Mouse (Mus musculus) megakaryocyte-erythroid progenitor cell, adult 5-6 weeks (primary cell): ENCODE data around the gene Lag3. TPM values are rescaled to one million over a fixed set of nuclear protein-coding genes. Genes with fewer than 3 reads are reported as not detected.
"Not testable (repeated sequence)": the region's sequence is repeated elsewhere in the genome, so short reads cannot be mapped to it uniquely, and the experiment has no call there.

Experiments used
- ATAC-seq: replicated peaks from 2 replicates; pipeline ENCODE4 v1.8.0; 2016; ENCODE audit warnings: mild to moderate bottlenecking, inconsistent platforms; ENCODE audit not compliant: severe bottlenecking, poor library complexity, low FRiP score, low TSS enrichment
- total RNA-seq, 2 experiments: library from RNA; stranded (forward) in 1 of 2; stranded (reverse) in 1 of 2; fragments of 200-1000, 215-1000 nt in 1 of 2; fragments of >200 nt in 1 of 2; fragmentation: Nextera tagmentation in 1 of 2; gene quantifications; 2 replicates each; pipeline ENCODE4 v1.2.3; 2014 to 2017

The Lag3 gene
- total RNA-seq, 2 experiments from 2014 or later = 0.09 TPM; not detected in 1

DNA sequence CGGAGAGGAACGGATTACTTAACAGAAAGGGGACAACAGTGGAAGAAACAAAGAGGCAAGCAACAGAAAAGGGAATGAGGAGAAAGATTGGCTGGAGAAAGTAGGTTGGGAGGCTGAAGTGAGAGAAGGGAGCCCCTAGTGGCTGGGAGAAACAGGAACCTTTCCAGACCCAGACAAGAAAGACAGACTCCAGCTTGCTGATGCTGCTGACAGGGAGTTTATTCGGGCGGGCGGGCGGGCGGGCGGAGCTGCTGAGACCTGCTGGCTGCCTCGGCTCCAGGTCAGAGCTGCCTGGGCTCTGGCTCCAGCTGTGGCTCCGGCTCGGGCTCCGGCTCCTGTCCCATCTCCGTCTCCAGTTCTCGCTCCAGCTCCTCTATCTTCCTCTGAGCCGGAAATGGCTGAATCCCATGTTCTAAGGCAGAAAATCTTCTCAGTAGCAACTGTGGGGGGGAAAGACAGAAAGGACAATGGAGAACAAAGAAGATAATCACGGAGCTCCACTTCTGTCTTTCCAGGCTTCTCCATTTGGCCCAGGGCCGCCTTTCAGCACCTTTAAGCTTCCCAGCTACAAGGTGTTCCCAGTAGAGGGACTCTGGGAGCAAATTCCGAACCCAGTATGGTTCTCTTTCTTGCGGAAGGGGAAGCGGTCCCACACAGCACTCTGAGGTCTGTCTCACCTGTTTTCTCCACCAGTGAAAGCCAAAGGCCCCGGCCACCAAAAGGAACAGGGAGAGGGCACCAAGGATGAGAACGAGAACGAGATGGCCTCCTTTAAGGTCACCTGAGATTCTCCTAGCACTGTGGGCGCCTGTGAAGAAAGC lies 7.1 kb downstream of the Lag3 start:
- peak; percentile 78 for ATAC-seq

DNA sequence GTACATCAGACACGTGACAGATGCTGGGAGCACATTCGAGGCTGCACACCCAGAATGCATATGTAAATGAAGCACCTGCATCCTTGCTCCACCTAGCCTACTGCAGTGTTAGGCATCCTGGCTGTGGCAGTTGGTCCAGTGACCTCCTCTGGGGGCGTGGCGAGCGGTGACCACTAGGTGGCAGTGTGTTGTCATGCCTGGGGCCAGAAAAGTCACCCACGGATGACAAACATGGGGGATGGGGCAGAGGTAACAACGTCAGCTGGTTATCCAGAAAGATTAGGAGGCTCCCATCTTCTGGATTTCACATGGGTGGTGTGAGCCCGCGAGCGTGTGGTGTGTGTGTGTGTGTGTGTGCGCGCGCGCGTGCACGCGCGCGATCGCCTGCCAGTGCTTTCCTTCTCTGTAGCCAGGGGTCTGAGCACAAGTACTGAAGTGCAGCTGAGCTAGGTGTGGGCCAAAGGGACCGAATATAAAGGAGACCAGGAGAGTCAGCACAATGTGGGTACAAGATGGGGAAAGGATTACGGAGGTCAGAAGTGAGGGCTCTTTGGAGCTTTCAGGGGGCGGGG lies 7.8 kb downstream of the Lag3 start:
- peak; percentile 93 for ATAC-seq

DNA sequence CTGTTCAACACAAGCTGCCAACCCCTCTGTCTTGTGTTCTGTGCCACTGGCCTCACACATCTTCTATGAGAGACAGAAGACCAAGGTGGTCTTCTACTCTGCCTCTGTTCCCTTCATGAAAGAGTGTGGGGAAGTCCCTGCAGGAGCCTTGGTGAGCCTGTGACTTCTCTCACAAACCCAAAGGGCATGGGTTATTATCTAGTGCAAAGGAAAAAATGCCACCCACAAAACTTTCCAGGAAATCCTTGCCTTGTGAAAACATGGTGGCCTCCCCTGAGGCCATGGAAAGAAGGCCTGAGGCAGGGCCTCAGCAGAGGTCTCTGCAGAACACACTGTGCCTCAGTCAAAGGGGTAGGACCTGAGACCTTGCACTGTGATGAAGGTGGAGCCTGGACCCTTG lies 9.7 kb downstream of the Lag3 start:
- no peak for ATAC-seq

DNA sequence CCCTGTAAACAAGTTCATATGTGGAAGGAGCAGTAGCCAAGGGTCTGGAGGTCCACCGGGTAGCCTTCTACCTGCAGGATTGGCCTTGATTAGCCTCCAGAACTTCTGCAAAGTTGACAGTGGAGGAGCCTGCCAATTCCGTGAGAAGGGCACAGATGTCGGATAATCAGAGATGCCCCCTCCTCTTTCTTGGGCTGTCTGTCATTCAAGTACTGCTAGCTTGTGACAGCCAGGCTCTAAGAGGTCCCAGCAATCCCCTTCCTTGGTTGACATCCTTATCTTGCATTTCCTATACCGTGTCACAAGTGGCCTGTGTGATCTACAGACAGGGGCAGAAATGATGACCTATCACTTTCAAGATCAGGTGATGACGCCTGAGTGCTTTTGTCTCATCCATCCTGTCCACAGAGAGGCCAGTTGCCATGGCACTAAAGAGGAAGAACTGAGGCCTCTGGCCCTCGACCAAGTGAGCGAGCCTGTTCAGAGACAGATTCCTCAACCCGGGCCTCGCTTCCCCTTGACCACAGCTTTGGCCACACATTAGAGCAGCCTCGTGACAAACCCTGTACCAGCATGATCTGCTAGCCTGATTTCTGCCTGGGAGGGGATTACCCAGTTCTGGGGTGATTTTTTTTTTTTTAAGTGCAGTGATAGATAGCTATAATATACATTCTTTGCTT lies 10.6 kb downstream of the Lag3 start:
- no peak for ATAC-seq

GRCm38 (mm10) chr6:124900056-124900800 lies 11.3 kb downstream of the Lag3 start:
- ATAC-seq = no peak

DNA sequence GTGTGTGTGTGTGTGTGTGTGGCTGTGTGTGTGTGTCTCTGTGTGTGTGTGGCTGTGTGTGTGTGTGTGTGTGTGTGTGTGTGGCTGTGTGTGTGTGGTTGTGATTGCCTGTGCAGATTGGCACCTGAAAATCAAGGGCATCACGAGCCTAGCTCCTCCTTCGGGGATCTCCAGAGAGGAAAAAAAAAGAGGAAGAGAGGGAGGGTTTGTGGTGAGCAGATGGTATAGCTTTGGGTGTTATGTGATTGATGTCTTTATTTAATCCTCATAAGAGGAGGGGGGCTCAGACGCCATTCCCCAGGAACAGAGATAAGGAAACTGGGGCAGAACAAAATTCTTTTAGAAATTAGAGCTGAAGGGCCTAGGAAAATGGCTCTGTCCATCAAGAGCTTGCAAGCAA lies 13.1 kb downstream of the Lag3 start:
- ATAC-seq = no peak

- ATAC-seq = not testable (repeated sequence)
Measured at GRCm38 (mm10) chr6:124894113-124894512, 17.4 kb downstream of the Lag3 start.

DNA sequence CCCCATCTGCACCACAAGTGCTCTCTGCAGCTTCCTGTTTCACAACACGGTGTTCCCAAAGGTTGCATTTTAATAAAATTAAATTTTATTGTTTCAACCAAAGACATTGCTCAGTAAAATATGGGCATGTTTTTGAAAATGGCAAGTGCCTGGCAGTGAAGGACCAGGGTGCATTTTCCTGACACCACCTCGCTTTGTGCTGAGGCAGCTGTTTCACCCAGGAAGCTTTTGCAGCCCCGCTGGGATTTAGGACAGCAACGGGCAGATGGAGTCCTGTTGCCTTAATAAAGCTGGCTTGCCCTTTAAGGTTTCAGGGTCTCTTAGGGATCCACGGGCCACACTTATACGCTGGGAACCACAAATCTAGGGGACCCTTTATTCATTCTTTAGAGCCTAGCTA lies 20.5 kb downstream of the Lag3 start:
- no peak for ATAC-seq

DNA sequence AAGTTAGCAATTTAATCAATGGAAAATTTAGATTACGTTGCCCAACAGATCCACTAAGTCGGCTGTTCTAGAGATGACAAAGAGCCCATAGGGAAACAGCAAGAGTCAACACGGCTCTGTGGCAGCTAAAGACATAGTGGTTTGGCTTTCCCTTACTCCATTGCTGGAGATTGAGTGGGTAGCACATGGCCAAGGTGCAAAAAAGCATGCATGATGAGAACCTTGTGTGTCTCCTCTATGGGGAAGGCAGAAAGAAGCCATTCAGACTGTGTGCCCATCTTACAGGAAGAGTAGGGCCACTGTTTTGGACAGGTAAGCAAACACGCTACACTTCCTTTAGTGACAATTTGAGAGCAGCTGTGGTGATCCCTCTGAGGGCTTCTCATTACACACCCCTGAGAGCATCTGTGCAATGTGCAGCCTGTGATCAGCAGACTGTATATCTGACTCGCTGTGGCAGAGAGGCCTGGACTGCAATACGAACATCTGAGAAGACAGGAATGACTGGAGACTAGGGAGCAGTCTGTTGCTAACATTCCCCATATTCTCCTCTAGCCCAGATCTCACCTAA lies 22.9 kb downstream of the Lag3 start:
- ATAC-seq = no peak

GRCm38 (mm10) chr6:124887986-124888385 lies 23.5 kb downstream of the Lag3 start, which contains the start of gene Cd4:
Cd4 (minus strand) TSS chr6:124888221.
- no peak for ATAC-seq

GRCm38 (mm10) chr6:124885956-124886381 lies 25.5 kb downstream of the Lag3 start:
- no peak for ATAC-seq

GRCm38 (mm10) chr6:124884714-124885500 lies 26.6 kb downstream of the Lag3 start:
- ATAC-seq = peak; percentile 58; the same call in 1 of the 2 replicates

GRCm38 (mm10) chr6:124883351-124883750 lies 28.2 kb downstream of the Lag3 start:
- ATAC-seq = no peak

- no peak for ATAC-seq
Measured at GRCm38 (mm10) chr6:124881821-124882220, 29.7 kb downstream of the Lag3 start.

DNA sequence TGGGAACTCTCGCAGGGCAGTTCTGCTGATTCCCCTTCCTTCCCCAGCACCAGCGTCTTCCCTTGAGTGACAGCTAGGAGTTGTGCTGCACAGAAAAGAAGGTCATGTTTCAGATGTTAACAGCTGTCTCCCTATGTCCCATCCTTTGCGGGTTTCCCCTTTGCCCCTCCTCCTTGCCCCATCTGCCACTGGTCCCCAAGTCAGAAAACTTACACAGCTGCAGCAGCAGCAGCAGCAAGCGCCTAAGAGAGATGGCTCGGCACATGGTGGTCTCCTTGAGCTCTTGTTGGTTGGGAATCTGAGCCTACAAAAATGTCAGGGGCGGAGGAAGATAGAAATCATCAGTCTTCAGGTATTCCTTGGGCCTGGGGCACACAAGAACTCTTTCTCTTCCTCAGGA lies 32.1 kb downstream of the Lag3 start:
- ATAC-seq = no peak

DNA sequence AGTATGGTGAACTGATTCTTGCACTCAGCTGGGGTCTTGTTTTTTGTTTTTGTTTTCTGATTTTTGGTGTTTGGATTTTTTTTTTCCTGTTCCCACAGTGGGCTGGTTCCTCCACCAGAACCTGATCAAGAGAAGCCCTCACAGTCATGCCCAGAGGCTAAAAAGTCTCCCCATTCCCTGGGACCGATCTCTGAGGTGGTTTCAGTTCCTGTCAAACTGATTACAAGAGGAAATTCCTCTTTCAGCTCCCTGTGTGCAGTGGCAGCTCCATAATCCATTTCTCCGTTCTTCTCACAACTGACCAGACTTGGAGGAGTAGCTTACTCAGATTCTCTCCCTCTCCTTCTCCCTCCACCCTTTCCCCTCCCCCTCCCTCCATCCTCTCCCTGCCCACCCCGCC lies 37.2 kb downstream of the Lag3 start:
- no peak for ATAC-seq

DNA sequence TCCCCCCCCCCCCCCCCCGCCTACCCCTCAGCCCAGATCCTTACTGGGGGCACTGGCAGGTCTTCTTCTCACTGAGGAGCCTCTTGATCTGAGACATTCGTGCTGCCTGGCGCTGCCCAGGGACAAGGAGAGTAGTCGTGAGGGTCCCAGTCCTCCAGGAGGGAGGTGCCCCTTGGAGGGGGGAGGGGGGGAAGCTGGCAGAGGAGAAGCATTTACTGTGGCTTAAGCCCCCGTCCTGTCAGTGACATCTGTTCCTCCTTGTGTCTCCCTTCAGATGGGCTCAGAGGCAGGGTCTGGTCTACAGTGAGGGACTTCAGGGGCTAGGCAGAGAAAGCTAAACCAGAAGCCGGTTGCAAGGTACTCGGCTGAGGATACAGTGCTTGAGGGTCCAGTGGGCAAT lies 44.9 kb downstream of the Lag3 start:
- ATAC-seq = no peak

DNA sequence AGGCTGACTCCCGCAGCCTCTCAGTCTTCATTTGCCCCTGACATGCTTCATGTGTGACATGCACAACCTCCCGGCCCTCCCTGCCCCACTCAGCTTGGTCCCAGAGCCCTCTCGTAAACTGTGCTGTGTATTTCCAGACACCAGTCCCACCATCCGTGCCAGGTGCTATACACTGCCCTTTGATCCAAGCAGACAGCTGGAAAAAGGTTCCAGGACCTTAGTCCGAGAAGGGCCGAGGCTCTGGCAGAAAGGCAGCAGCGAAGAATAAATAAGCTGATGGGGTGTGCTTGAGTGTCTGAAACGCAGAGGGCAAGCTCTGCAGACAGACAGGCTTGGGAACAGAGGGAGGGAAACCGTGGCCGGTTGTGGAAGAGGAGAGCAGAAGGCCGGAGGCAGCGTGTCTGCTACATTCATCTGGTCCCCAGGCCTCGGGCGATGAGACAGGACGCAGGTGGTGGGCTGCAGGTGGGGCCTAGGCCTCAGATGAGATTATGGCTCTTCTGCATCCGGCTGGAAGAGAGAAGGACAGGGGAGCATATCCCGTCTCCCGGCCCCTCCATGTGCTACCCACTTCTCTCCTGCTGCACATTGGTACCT lies 45.6 kb downstream of the Lag3 start:
- no peak for ATAC-seq
